In genomic region chr12:71139258-71139828, GRCm38 (mm10) we compare ENCODE assay signal across 10 mouse cellular contexts. TPM values are rescaled to one million over a fixed set of nuclear protein-coding genes. Genes with fewer than 3 reads are reported as not detected.
DNase-seq lines count a peak whose midpoint lies in the region; ATAC-seq and TF ChIP-seq lines count a peak whose summit lies in the region.
"Had no signal": no experiment of that assay in that cellular context is flagged by ENCODE, and none has a peak within 500 bp of the region (broad histone marks: within the 10 kb centered on the region; RNA-seq: fewer than 3 reads in every experiment).

No protein-coding gene starts in this region.

- peaks cover 26% of the 10 kb centered on the region for H3K4me1 ChIP-seq in limb, embryonic 12.5 days (replicated peaks)
- peaks cover 22% of the 10 kb centered on the region for H3K4me1 ChIP-seq in limb, embryonic 10.5 days
- peaks cover 0 to 7% of the 10 kb centered on the region in 2 experiments; a peak in 2 of 4 replicates for H3K4me1 ChIP-seq in MEL (ENCODE audit: control insufficient read depth in 1 of 2, insufficient read depth in 2 of 2, low read length in 2 of 2)
- H3K4me1 ChIP-seq in forebrain, embryonic 15.5 days, result peaks cover 41% of the 10 kb centered on the region
- H3K4me1 ChIP-seq in heart, embryonic 12.5 days (replicated peaks), result peaks cover 21% of the 10 kb centered on the region; the same call in 1 of the 2 replicates

- peaks cover 22% of the 10 kb centered on the region for H3K79me2 ChIP-seq in MEL (ENCODE audit: control insufficient read depth, insufficient read depth, low read length, poor library complexity)

- peaks cover 47% of the 10 kb centered on the region for H3K36me3 ChIP-seq in limb, embryonic 12.5 days
- peaks cover 52% of the 10 kb centered on the region for H3K36me3 ChIP-seq in limb, embryonic 10.5 days
- H3K36me3 ChIP-seq in MEL (ENCODE audit: control insufficient read depth in 1 of 2, insufficient read depth in 2 of 2, low read length in 2 of 2), result peaks cover 0 to 15% of the 10 kb centered on the region in 2 experiments; a peak in 2 of 4 replicates
- H3K36me3 ChIP-seq in forebrain, embryonic 15.5 days, result peaks cover 35% of the 10 kb centered on the region
- H3K36me3 ChIP-seq in heart, embryonic 12.5 days, result peaks cover 45% of the 10 kb centered on the region

- DNase-seq in limb, embryonic 10.5 days (ENCODE audit: low spot score), result no peak
- DNase-seq in MEL (ENCODE audit: low read depth, low spot score) (peak; percentile 50), adipocyte (ENCODE audit: low spot score) (no peak)
- peak; percentile 9 to 31 for DNase-seq in natural killer cell, adult 2 months (ENCODE audit: low spot score in 2 of 2)
- DNase-seq in cerebellum, postnatal 14 days, result no peak

- H3K27ac ChIP-seq in limb, embryonic 12.5 days, result no peak overlapping the region
- H3K27ac ChIP-seq in limb, embryonic 10.5 days, result no peak overlapping the region
- H3K27ac ChIP-seq in MEL (ENCODE audit: control insufficient read depth, low read depth, low read length), result no peak overlapping the region
- no peak overlapping the region for H3K27ac ChIP-seq in forebrain, embryonic 15.5 days (replicated peaks)
- no peak overlapping the region for H3K27ac ChIP-seq in heart, embryonic 12.5 days (ENCODE audit: poor library complexity, severe bottlenecking)
- H3K27ac ChIP-seq: heart, embryonic 15.5 days; lung, embryonic 15.5 days had no signal

- H3K4me3 ChIP-seq in limb, embryonic 12.5 days (replicated peaks), result no peak overlapping the region
- H3K4me3 ChIP-seq in limb, embryonic 10.5 days, result no peak overlapping the region
- H3K4me3 ChIP-seq in MEL (ENCODE audit: control insufficient read depth in 1 of 2, insufficient read depth in 1 of 2, low read depth in 2 of 2, low read length in 2 of 2), result no peak overlapping the region
- H3K4me3 ChIP-seq in forebrain, embryonic 15.5 days, result 0 out of 2 replicates have a peak overlapping the region, but pooled peaks have one; percentile 89
- H3K4me3 ChIP-seq in heart, embryonic 12.5 days, result no peak overlapping the region

- TF ChIP-seq CTCF in MEL (IDR thresholded peaks at IDR 0.05 in 2 of 3, conservative IDR thresholded peaks at IDR 0.05 in 1 of 3; ENCODE audit: control insufficient read depth in 1 of 3, insufficient read depth in 1 of 3, low read depth in 2 of 3, low read length in 3 of 3, poor library complexity in 1 of 3, severe bottlenecking in 1 of 3), result peak in 2 of 3 experiments; percentile 26 to 32; a peak in 4 of 6 replicates

- peak overlapping the region; percentile 92 for H3K4me2 ChIP-seq in limb, embryonic 12.5 days
- H3K4me2 ChIP-seq in forebrain, embryonic 15.5 days (replicated peaks), result peak overlapping the region; percentile 83; the same call in 1 of the 2 replicates
- H3K4me2 ChIP-seq in heart, embryonic 12.5 days, result no peak overlapping the region

- H3K9ac ChIP-seq in limb, embryonic 12.5 days (replicated peaks), result no peak overlapping the region
- H3K9ac ChIP-seq in MEL (ENCODE audit: control insufficient read depth, low read depth, low read length, poor library complexity, severe bottlenecking), result no peak overlapping the region
- H3K9ac ChIP-seq in forebrain, embryonic 15.5 days (replicated peaks), result no peak overlapping the region
- H3K9ac ChIP-seq in heart, embryonic 12.5 days, result no peak overlapping the region
- H3K9ac ChIP-seq: heart, embryonic 15.5 days; lung, embryonic 15.5 days had no signal

- TF ChIP-seq EP300 in MEL (IDR thresholded peaks at IDR 0.05; ENCODE audit: low read depth in 1 of 2, low read length in 2 of 2), result no peak

- 82% methylated on average over 5 of the region's 5 CpGs for WGBS in limb, embryonic 12.5 days
- 82% methylated on average over 5 of the region's 5 CpGs for WGBS in limb, embryonic 10.5 days
- WGBS in forebrain, embryonic 15.5 days, result 78% methylated on average over 5 of the region's 5 CpGs
- WGBS in heart, embryonic 12.5 days, result 76% methylated on average over 5 of the region's 5 CpGs

- no peak for TF ChIP-seq POLR2A in MEL (IDR thresholded peaks at IDR 0.05; ENCODE audit: control insufficient read depth in 1 of 2, insufficient read depth in 1 of 2, low read depth in 1 of 2, low read length in 2 of 2, poor library complexity in 1 of 2)

- no peak for ATAC-seq in limb, embryonic 12.5 days (ENCODE audit: insufficient number of reproducible peaks, insufficient read depth, low FRiP score, low TSS enrichment, low read depth)
- no peak for ATAC-seq in forebrain, embryonic 15.5 days (replicated peaks)
- ATAC-seq in heart, embryonic 12.5 days (ENCODE audit: insufficient number of reproducible peaks, low FRiP score), result no peak

- H3K27me3 ChIP-seq in limb, embryonic 12.5 days, result no peaks in the 10 kb centered on the region
- H3K27me3 ChIP-seq in limb, embryonic 10.5 days (ENCODE audit: low read depth, poor library complexity, severe bottlenecking), result no peaks in the 10 kb centered on the region
- H3K27me3 ChIP-seq in MEL (ENCODE audit: control insufficient read depth in 1 of 2, insufficient read depth in 2 of 2, low read length in 2 of 2), result no peaks in the 10 kb centered on the region
- no peaks in the 10 kb centered on the region for H3K27me3 ChIP-seq in forebrain, embryonic 15.5 days
- no peaks in the 10 kb centered on the region for H3K27me3 ChIP-seq in heart, embryonic 12.5 days (replicated peaks)
- H3K27me3 ChIP-seq: heart, embryonic 15.5 days; lung, embryonic 15.5 days had no signal

- TF ChIP-seq RAD21 in MEL (IDR thresholded peaks at IDR 0.05; ENCODE audit: low read depth, low read length), result no peak; the same call in 1 of the 2 replicates

- H3K9me3 ChIP-seq in limb, embryonic 12.5 days, result no peaks in the 10 kb centered on the region
- H3K9me3 ChIP-seq in limb, embryonic 10.5 days (replicated peaks), result no peaks in the 10 kb centered on the region
- no peaks in the 10 kb centered on the region for H3K9me3 ChIP-seq in MEL (replicated peaks; ENCODE audit: insufficient read depth, low read length)
- H3K9me3 ChIP-seq in forebrain, embryonic 15.5 days, result no peaks in the 10 kb centered on the region
- no peaks in the 10 kb centered on the region for H3K9me3 ChIP-seq in heart, embryonic 12.5 days (replicated peaks)
- H3K9me3 ChIP-seq: heart, embryonic 15.5 days; lung, embryonic 15.5 days had no signal

TF ChIP-seq in MEL, 35 proteins besides CTCF, POLR2A, EP300 and RAD21:
- TF ChIP-seq ETS1 (IDR thresholded peaks at IDR 0.05; ENCODE audit: low read depth, low read length), result no peak
- TF ChIP-seq MYC (IDR thresholded peaks at IDR 0.05; ENCODE audit: low read depth, low read length), result peak; percentile 73
- TF ChIP-seq TBP (IDR thresholded peaks at IDR 0.05; ENCODE audit: low read depth, low read length), result peak; percentile 59; the same call in 1 of the 2 replicates
- no peak for TF ChIP-seq MEF2A (IDR thresholded peaks at IDR 0.05; ENCODE audit: extremely low read depth, insufficient replicate concordance, low read depth, low read length, poor library complexity, severe bottlenecking)
- peak; percentile 36; the same call in 1 of the 2 replicates for TF ChIP-seq SIN3A (IDR thresholded peaks at IDR 0.05; ENCODE audit: low read length)
- peak; percentile 60 for TF ChIP-seq RCOR1 (IDR thresholded peaks at IDR 0.05; ENCODE audit: low read depth, low read length)
- TF ChIP-seq ZNF384 (IDR thresholded peaks at IDR 0.05; ENCODE audit: low read depth, low read length), result peak; percentile 93

RNA-seq across cellular contexts. Expression of gene 2700049A03Rik, which starts 2.7 kb away (rescaled TPM):
- 16.6 and 19.0 TPM in 2 replicates for polyA plus RNA-seq in limb, embryonic 12.5 days (2016; fragmentation: Nextera tagmentation; extraction: Ambion mirVana)
- polyA plus RNA-seq in limb, embryonic 10.5 days (2016; fragmentation: Nextera tagmentation; extraction: Ambion mirVana), result 17.6 and 19.7 TPM in 2 replicates
- 5.8 and 6.6 TPM in 2 replicates for total RNA-seq in MEL (2012; rRNA removed)
- 1 to 10 TPM in 1 of 2 experiments, not detected in 1; 7.2 TPM for polyA plus RNA-seq in MEL (2012; ENCODE audit: insufficient read depth in 1 of 2, insufficient read length in 2 of 2, low read depth in 1 of 2, low replicate concordance in 2 of 2, missing spikeins in 1 of 2)
- polyA plus RNA-seq in forebrain, embryonic 15.5 days (2015; fragmentation: Nextera tagmentation; extraction: Ambion mirVana), result 20.4 and 22.3 TPM in 2 replicates
- polyA plus RNA-seq in heart, embryonic 12.5 days (2016; fragmentation: Nextera tagmentation; extraction: Ambion mirVana), result 9.6 and 10.5 TPM in 2 replicates

RNA-seq across cellular contexts. Expression of gene Timm9, which starts 2.9 kb away (rescaled TPM):
- 76.3 and 77.8 TPM in 2 replicates for polyA plus RNA-seq in limb, embryonic 12.5 days (2016; fragmentation: Nextera tagmentation; extraction: Ambion mirVana)
- 71.0 and 82.9 TPM in 2 replicates for polyA plus RNA-seq in limb, embryonic 10.5 days (2016; fragmentation: Nextera tagmentation; extraction: Ambion mirVana)
- total RNA-seq in MEL (2012; rRNA removed), result 131 and 147 TPM in 2 replicates
- 10 to 100 TPM in 1 of 2 experiments, not detected in 1; 68.4 TPM for polyA plus RNA-seq in MEL (2012; ENCODE audit: insufficient read depth in 1 of 2, insufficient read length in 2 of 2, low read depth in 1 of 2, low replicate concordance in 2 of 2, missing spikeins in 1 of 2)
- 89.4 and 92.6 TPM in 2 replicates for polyA plus RNA-seq in forebrain, embryonic 15.5 days (2015; fragmentation: Nextera tagmentation; extraction: Ambion mirVana)
- 104 and 107 TPM in 2 replicates for polyA plus RNA-seq in heart, embryonic 12.5 days (2016; fragmentation: Nextera tagmentation; extraction: Ambion mirVana)

RNA-seq across cellular contexts. Expression of gene Tomm20l, which starts 28.1 kb away (rescaled TPM):
- not detected in 2 replicates for polyA plus RNA-seq in limb, embryonic 12.5 days (2016; fragmentation: Nextera tagmentation; extraction: Ambion mirVana)
- polyA plus RNA-seq in limb, embryonic 10.5 days (2016; fragmentation: Nextera tagmentation; extraction: Ambion mirVana), result not detected in 2 replicates
- not detected in 2 replicates for total RNA-seq in MEL (2012; rRNA removed)
- polyA plus RNA-seq in MEL (2012; ENCODE audit: insufficient read depth in 1 of 2, insufficient read length in 2 of 2, low read depth in 1 of 2, low replicate concordance in 2 of 2, missing spikeins in 1 of 2), result under 1 TPM in 1 of 2 experiments, not detected in 1; 0.29 TPM
- polyA plus RNA-seq in forebrain, embryonic 15.5 days (2015; fragmentation: Nextera tagmentation; extraction: Ambion mirVana), result not detected in 2 replicates
- polyA plus RNA-seq in heart, embryonic 12.5 days (2016; fragmentation: Nextera tagmentation; extraction: Ambion mirVana), result not detected in 2 replicates

Comparison
In these comparisons a context has a peak if more than half of its experiments do, and no peak if none do; other contexts are left out.
1. DNase-seq: peak in MEL (single experiment) and natural killer cell, adult 2 months (2 of 2); none in limb, embryonic 10.5 days (single experiment), cerebellum, postnatal 14 days (0 of 2) and adipocyte (single experiment).